Mouse (Mus musculus) A20 (cell line): ENCODE measurements around the gene Kif23.

Experiments used
- DNase-seq: peaks from one replicate; pipeline ENCODE4 v3.0.0-alpha.2; 2011; ENCODE audit warnings: low read depth, low spot score

Gene Kif23

GRCm38 (mm10) chr9:61947402-61948346 lies 1.1 kb upstream of the Kif23 start:
- peak; percentile 92 for DNase-seq

GRCm38 (mm10) chr9:61945973-61946611 lies 482 bp downstream of the Kif23 start:
- DNase-seq = no peak

GRCm38 (mm10) chr9:61941054-61941453 lies 5.5 kb downstream of the Kif23 start:
- no peak for DNase-seq

GRCm38 (mm10) chr9:61933333-61933732 lies 13.2 kb downstream of the Kif23 start:
- DNase-seq = no peak

GRCm38 (mm10) chr9:61932009-61932408 lies 14.6 kb downstream of the Kif23 start:
- DNase-seq = no peak

- DNase-seq = no peak
These were observed 21.4 kb downstream of the Kif23 start for GRCm38 (mm10) chr9:61925086-61925660.

- DNase-seq = no peak
These were observed 26.2 kb downstream of the Kif23 start for GRCm38 (mm10) chr9:61920331-61920730.

- DNase-seq = peak; percentile 54
These were observed 27.1 kb downstream of the Kif23 start for GRCm38 (mm10) chr9:61919464-61919863.

- no peak for DNase-seq
These were observed 29.1 kb downstream of the Kif23 start for GRCm38 (mm10) chr9:61917436-61917835.

- no peak for DNase-seq
These were observed 29.6 kb downstream of the Kif23 start for GRCm38 (mm10) chr9:61916986-61917385.

- peak; percentile 38 for DNase-seq
These were observed 31.1 kb downstream of the Kif23 start for GRCm38 (mm10) chr9:61915393-61916005.

- no peak for DNase-seq
These were observed 31.7 kb downstream of the Kif23 start for GRCm38 (mm10) chr9:61914917-61915300.

GRCm38 (mm10) chr9:61914203-61914916 lies 32.2 kb downstream of the Kif23 start, which contains the start of gene Rplp1:
Gene Rplp1, minus strand, starts transcription at chr9:61914542.
- peak; percentile 97 for DNase-seq

GRCm38 (mm10) chr9:61911300-61912128 lies 35.1 kb downstream of the Kif23 start:
- DNase-seq = peak; percentile 35

- DNase-seq = peak; percentile 40
These were observed 35.9 kb downstream of the Kif23 start for GRCm38 (mm10) chr9:61910526-61911256.

GRCm38 (mm10) chr9:61909633-61910032 lies 36.9 kb downstream of the Kif23 start:
- no peak for DNase-seq

GRCm38 (mm10) chr9:61908832-61909407 lies 37.7 kb downstream of the Kif23 start:
- DNase-seq = no peak

GRCm38 (mm10) chr9:61908341-61908740 lies 38.2 kb downstream of the Kif23 start:
- no peak for DNase-seq

- DNase-seq = no peak
These were observed 38.8 kb downstream of the Kif23 start for GRCm38 (mm10) chr9:61907621-61908295.
